Mouse (Mus musculus): Measurements from ENCODE around the gene Olfr1287. TPM values are rescaled to one million over a fixed set of nuclear protein-coding genes. Genes with fewer than 3 reads are reported as not detected.

Olfr1287 gene
- not detected in 2 replicates for polyA plus RNA-seq (2015; fragmentation: Nextera tagmentation; extraction: Ambion mirVana)

DNA sequence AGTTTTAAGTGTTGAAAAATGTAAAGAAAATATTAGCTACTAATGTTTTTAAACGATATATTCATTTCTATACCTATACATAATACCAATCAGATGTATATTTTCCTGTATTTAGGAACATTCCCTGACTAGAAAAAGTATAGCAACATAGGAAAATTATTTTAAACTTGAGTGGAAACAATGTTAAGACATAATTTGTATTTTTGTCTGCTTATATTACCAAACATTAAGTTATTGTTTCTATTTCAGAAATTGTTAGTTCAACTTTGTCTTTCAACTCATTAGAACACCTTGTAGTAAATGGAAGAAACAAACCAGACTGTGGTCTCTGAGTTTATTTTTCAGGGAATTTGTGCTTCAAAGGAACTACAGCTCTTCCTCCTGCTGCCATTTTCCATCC lies at the start of gene Olfr1287:
TSS of gene Olfr1287 (plus strand) at position 301 of the 400 bp plus-strand sequence.
- Histone ChIP-seq H3K27me3 (replicated peaks; ENCODE audit: control insufficient read depth, insufficient read depth, low read length) (no peaks in the 10 kb centered on the region), H3K27ac (ENCODE audit: low read depth, low read length) (no peak within 1 kb of the TSS), H3K4me2 (ENCODE audit: low read length) (no peak within 1 kb of the TSS), H3K9me3 (ENCODE audit: control insufficient read depth, low read length) (no peaks in the 10 kb centered on the region), H3K4me3 (ENCODE audit: low read length) (no peak within 1 kb of the TSS), H3K36me3 (ENCODE audit: control insufficient read depth, insufficient read depth, low read length) (no peaks in the 10 kb centered on the region), H3K9ac (ENCODE audit: low read depth, low read length) (no peak within 1 kb of the TSS), H3K4me1 (ENCODE audit: control insufficient read depth, insufficient read depth, low read depth, low read length) (no peaks in the 10 kb centered on the region)
- no peak for ATAC-seq
- WGBS: 64% methylated on average over 1 of the region's 1 CpGs

DNA sequence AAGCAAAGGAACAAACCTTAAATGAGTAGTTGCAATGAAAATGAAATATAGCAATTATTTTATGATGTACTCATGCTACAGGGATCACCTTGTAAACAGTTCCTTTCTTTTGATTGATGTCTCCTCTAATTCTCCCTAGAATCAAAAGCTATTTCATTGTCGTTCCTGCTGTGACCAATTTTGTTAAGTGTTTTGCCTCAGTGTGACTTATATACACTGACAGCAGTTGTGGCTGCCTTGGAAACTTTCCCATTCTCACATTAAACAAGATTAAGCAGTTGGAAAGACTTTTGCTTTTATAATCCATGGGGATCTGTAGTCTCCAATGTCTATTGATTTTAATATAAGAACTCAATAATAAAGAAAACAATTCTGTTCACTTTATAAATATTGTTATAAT lies 26.0 kb upstream of the Olfr1287 start, which contains the start of gene Olfr1286:
TSS of gene Olfr1286 (minus strand) at position 185 of the 400 bp plus-strand sequence.
- H3K9ac ChIP-seq (ENCODE audit: low read depth, low read length): no peak within 1 kb of the TSS
- H3K4me2 ChIP-seq (ENCODE audit: low read length): no peak within 1 kb of the TSS
- no peaks in the 10 kb centered on the region for H3K9me3 ChIP-seq (ENCODE audit: control insufficient read depth, low read length)
- H3K27me3 ChIP-seq (replicated peaks; ENCODE audit: control insufficient read depth, insufficient read depth, low read length): no peaks in the 10 kb centered on the region
- ATAC-seq: 0 out of 2 replicates have a peak, but pooled peaks have one; percentile 45
- H3K4me3 ChIP-seq (ENCODE audit: low read length): no peak within 1 kb of the TSS
- H3K27ac ChIP-seq (ENCODE audit: low read depth, low read length): no peak within 1 kb of the TSS
- H3K4me1 ChIP-seq (ENCODE audit: control insufficient read depth, insufficient read depth, low read depth, low read length): no peaks in the 10 kb centered on the region
- no peaks in the 10 kb centered on the region for H3K36me3 ChIP-seq (ENCODE audit: control insufficient read depth, insufficient read depth, low read length)
- 59% methylated on average over 1 of the region's 1 CpGs for WGBS

GRCm38 (mm10) chr2:111473801-111474200 lies 24.9 kb downstream of the Olfr1287 start, which contains the start of gene Olfr1288:
Olfr1288 (plus strand) TSS chr2:111474101.
- Histone ChIP-seq H3K36me3 (ENCODE audit: control insufficient read depth, insufficient read depth, low read length) (no peaks in the 10 kb centered on the region), H3K27me3 (replicated peaks; ENCODE audit: control insufficient read depth, insufficient read depth, low read length) (no peaks in the 10 kb centered on the region), H3K9me3 (ENCODE audit: control insufficient read depth, low read length) (no peaks in the 10 kb centered on the region), H3K9ac (ENCODE audit: low read depth, low read length) (no peak within 1 kb of the TSS), H3K4me3 (ENCODE audit: low read length) (no peak within 1 kb of the TSS), H3K4me1 (ENCODE audit: control insufficient read depth, insufficient read depth, low read depth, low read length) (no peaks in the 10 kb centered on the region), H3K27ac (ENCODE audit: low read depth, low read length) (no peak within 1 kb of the TSS), H3K4me2 (ENCODE audit: low read length) (no peak within 1 kb of the TSS)
- WGBS: 92% methylated on average over 1 of the region's 1 CpGs
- no peak for ATAC-seq

- no peaks in the 10 kb centered on the region for H3K9me3 ChIP-seq (ENCODE audit: control insufficient read depth, low read length)
- no peaks in the 10 kb centered on the region for H3K4me1 ChIP-seq (ENCODE audit: control insufficient read depth, insufficient read depth, low read depth, low read length)
- no peak within 1 kb of the TSS for H3K4me2 ChIP-seq (ENCODE audit: low read length)
- H3K36me3 ChIP-seq (ENCODE audit: control insufficient read depth, insufficient read depth, low read length): no peaks in the 10 kb centered on the region
- H3K9ac ChIP-seq (ENCODE audit: low read depth, low read length): no peak within 1 kb of the TSS
- 59% methylated on average over 1 of the region's 1 CpGs for WGBS
- H3K4me3 ChIP-seq (ENCODE audit: low read length): no peak within 1 kb of the TSS
- no peak for ATAC-seq
- no peak within 1 kb of the TSS for H3K27ac ChIP-seq (ENCODE audit: low read depth, low read length)
- H3K27me3 ChIP-seq (replicated peaks; ENCODE audit: control insufficient read depth, insufficient read depth, low read length): no peaks in the 10 kb centered on the region
These were observed 31.6 kb downstream of the Olfr1287 start, which contains the start of gene Olfr1289 for GRCm38 (mm10) chr2:111480519-111480918. Olfr1289 (plus strand) TSS chr2:111480819.

GRCm38 (mm10) chr2:111493729-111494128 lies 44.8 kb downstream of the Olfr1287 start, which contains the start of gene Olfr1290:
Olfr1290 (minus strand) TSS chr2:111493829.
- Histone ChIP-seq H3K9me3 (ENCODE audit: control insufficient read depth, low read length) (no peaks in the 10 kb centered on the region), H3K27ac (ENCODE audit: low read depth, low read length) (no peak within 1 kb of the TSS), H3K9ac (ENCODE audit: low read depth, low read length) (no peak within 1 kb of the TSS), H3K27me3 (replicated peaks; ENCODE audit: control insufficient read depth, insufficient read depth, low read length) (no peaks in the 10 kb centered on the region), H3K4me1 (ENCODE audit: control insufficient read depth, insufficient read depth, low read depth, low read length) (no peaks in the 10 kb centered on the region), H3K36me3 (ENCODE audit: control insufficient read depth, insufficient read depth, low read length) (no peaks in the 10 kb centered on the region), H3K4me2 (ENCODE audit: low read length) (no peak within 1 kb of the TSS), H3K4me3 (ENCODE audit: low read length) (no peak within 1 kb of the TSS)
- 79% methylated on average over 5 of the region's 5 CpGs for WGBS
- no peak for ATAC-seq

- Histone ChIP-seq H3K27me3 (replicated peaks; ENCODE audit: control insufficient read depth, insufficient read depth, low read length) (no peaks in the 10 kb centered on the region), H3K4me1 (ENCODE audit: control insufficient read depth, insufficient read depth, low read depth, low read length) (no peaks in the 10 kb centered on the region), H3K4me2 (ENCODE audit: low read length) (no peak within 1 kb of the TSS), H3K9ac (ENCODE audit: low read depth, low read length) (no peak within 1 kb of the TSS), H3K9me3 (ENCODE audit: control insufficient read depth, low read length) (no peaks in the 10 kb centered on the region), H3K36me3 (ENCODE audit: control insufficient read depth, insufficient read depth, low read length) (no peaks in the 10 kb centered on the region), H3K27ac (ENCODE audit: low read depth, low read length) (no peak within 1 kb of the TSS), H3K4me3 (ENCODE audit: low read length) (no peak within 1 kb of the TSS)
- 91% methylated on average over 3 of the region's 3 CpGs for WGBS
- ATAC-seq: no peak
These were observed 47.9 kb downstream of the Olfr1287 start, which contains the start of gene Olfr1291-ps1 for GRCm38 (mm10) chr2:111496880-111497279. Olfr1291-ps1 (plus strand) TSS chr2:111497180.

Other genes starting within 250 kb of the Olfr1287 start
- gene 4930430A15Rik, start 219.5 kb upstream of the Olfr1287 start, polyA plus RNA-seq (2015; fragmentation: Nextera tagmentation; extraction: Ambion mirVana): not detected in 2 replicates
- gene Olfr1275, start 213.9 kb upstream of the Olfr1287 start, polyA plus RNA-seq (2015; fragmentation: Nextera tagmentation; extraction: Ambion mirVana): not detected in 2 replicates
- not detected in 2 replicates for gene Olfr1276, start 194.6 kb upstream of the Olfr1287 start, polyA plus RNA-seq (2015; fragmentation: Nextera tagmentation; extraction: Ambion mirVana)
- gene Olfr1277, start 175.0 kb upstream of the Olfr1287 start, polyA plus RNA-seq (2015; fragmentation: Nextera tagmentation; extraction: Ambion mirVana): not detected in 2 replicates
- gene Olfr1278, start 159.0 kb upstream of the Olfr1287 start, polyA plus RNA-seq (2015; fragmentation: Nextera tagmentation; extraction: Ambion mirVana): not detected in 2 replicates
- gene Olfr1279, start 148.5 kb upstream of the Olfr1287 start, polyA plus RNA-seq (2015; fragmentation: Nextera tagmentation; extraction: Ambion mirVana): not detected in 2 replicates
- not detected in 2 replicates for gene Olfr1280, start 135.1 kb upstream of the Olfr1287 start, polyA plus RNA-seq (2015; fragmentation: Nextera tagmentation; extraction: Ambion mirVana)
- gene Olfr1281, start 122.6 kb upstream of the Olfr1287 start, polyA plus RNA-seq (2015; fragmentation: Nextera tagmentation; extraction: Ambion mirVana): not detected in 2 replicates
- not detected in 2 replicates for gene Olfr1282, start 113.1 kb upstream of the Olfr1287 start, polyA plus RNA-seq (2015; fragmentation: Nextera tagmentation; extraction: Ambion mirVana)
- gene Olfr1283, start 82.4 kb upstream of the Olfr1287 start, polyA plus RNA-seq (2015; fragmentation: Nextera tagmentation; extraction: Ambion mirVana): not detected in 2 replicates
- not detected in 2 replicates for gene Olfr1284, start 73.6 kb upstream of the Olfr1287 start, polyA plus RNA-seq (2015; fragmentation: Nextera tagmentation; extraction: Ambion mirVana)
- gene Olfr1286, start 26.0 kb upstream of the Olfr1287 start, polyA plus RNA-seq (2015; fragmentation: Nextera tagmentation; extraction: Ambion mirVana): not detected in 2 replicates
- gene Olfr1288, start 25.0 kb downstream of the Olfr1287 start, polyA plus RNA-seq (2015; fragmentation: Nextera tagmentation; extraction: Ambion mirVana): not detected in 2 replicates
- not detected in 2 replicates for gene Olfr1289, start 31.7 kb downstream of the Olfr1287 start, polyA plus RNA-seq (2015; fragmentation: Nextera tagmentation; extraction: Ambion mirVana)
- gene Olfr1290, start 44.7 kb downstream of the Olfr1287 start, polyA plus RNA-seq (2015; fragmentation: Nextera tagmentation; extraction: Ambion mirVana): not detected in 2 replicates
- not detected in 2 replicates for gene Olfr1291-ps1, start 48.0 kb downstream of the Olfr1287 start, polyA plus RNA-seq (2015; fragmentation: Nextera tagmentation; extraction: Ambion mirVana)
- gene Olfr1293-ps, start 76.1 kb downstream of the Olfr1287 start, polyA plus RNA-seq (2015; fragmentation: Nextera tagmentation; extraction: Ambion mirVana): not detected in 2 replicates
- not detected in 2 replicates for gene Olfr1294, start 91.1 kb downstream of the Olfr1287 start, polyA plus RNA-seq (2015; fragmentation: Nextera tagmentation; extraction: Ambion mirVana)
- gene Olfr1295, start 120.5 kb downstream of the Olfr1287 start, polyA plus RNA-seq (2015; fragmentation: Nextera tagmentation; extraction: Ambion mirVana): not detected in 2 replicates
- not detected in 2 replicates for gene Olfr1297, start 177.4 kb downstream of the Olfr1287 start, polyA plus RNA-seq (2015; fragmentation: Nextera tagmentation; extraction: Ambion mirVana)
- gene Olfr1298, start 200.1 kb downstream of the Olfr1287 start, polyA plus RNA-seq (2015; fragmentation: Nextera tagmentation; extraction: Ambion mirVana): not detected in 2 replicates
- not detected in 2 replicates for gene Olfr1299, start 212.3 kb downstream of the Olfr1287 start, polyA plus RNA-seq (2015; fragmentation: Nextera tagmentation; extraction: Ambion mirVana)